Mouse (Mus musculus) kidney, embryonic 16.5 days (tissue): Measurements from ENCODE around the gene Zscan21. TPM values are rescaled to one million over a fixed set of nuclear protein-coding genes. Genes with fewer than 3 reads are reported as not detected.
"Not testable (repeated sequence)": the region's sequence is repeated elsewhere in the genome, so short reads cannot be mapped to it uniquely, and the experiment has no call there.

Experiments
- ATAC-seq: fragments of 200-750 bp; cut with Nextera tagmentation; 2 replicates; pipeline ENCODE4 v1.8.0; 2017; ENCODE audit warnings: moderate TSS enrichment; ENCODE audit not compliant: low FRiP score, low TSS enrichment
- H3K27ac ChIP-seq: fragments of 300-500 bp; sonication (generic); 2 replicates; pipeline ENCODE4 v1.5.1; 2014; ENCODE audit warnings: low read length
- H3K27me3 ChIP-seq: fragments of 300-500 bp; sonication (generic); 2 replicates; pipeline ENCODE4 v1.6.1; 2014; ENCODE audit warnings: low read length, control low read depth, mixed read lengths; ENCODE audit not compliant: insufficient read depth
- H3K36me3 ChIP-seq: fragments of 300-500 bp; sonication (generic); 2 replicates; pipeline ENCODE4 v1.6.1; 2014; ENCODE audit warnings: low read length, control low read depth, mixed read lengths; ENCODE audit not compliant: insufficient read depth
- H3K4me1 ChIP-seq: fragments of 300-500 bp; sonication (generic); 2 replicates; pipeline ENCODE4 v1.6.1; 2014; ENCODE audit warnings: low read length, control low read depth, mixed read lengths; ENCODE audit not compliant: insufficient read depth
- H3K4me2 ChIP-seq: fragments of 300-500 bp; sonication (generic); replicated peaks from 2 replicates; pipeline ENCODE4 v1.6.1; 2014; ENCODE audit warnings: low read depth, low read length
- H3K4me3 ChIP-seq: fragments of 300-500 bp; sonication (generic); 2 replicates; pipeline ENCODE4 v1.5.1; 2014; ENCODE audit warnings: mild to moderate bottlenecking, low read length
- H3K9ac ChIP-seq: fragments of 300-500 bp; sonication (generic); replicated peaks from 2 replicates; pipeline ENCODE4 v1.6.1; 2014; ENCODE audit warnings: low read length
- H3K9me3 ChIP-seq: fragments of 300-500 bp; sonication (generic); 2 replicates; pipeline ENCODE4 v1.6.1; 2016; ENCODE audit warnings: low read length, control low read depth
- WGBS: fragments of 180-500 bp; shearing (Covaris S2); extraction: QIAGEN DNeasy Blood & Tissue Kit; methylation state at CpG from one replicate; pipeline ENCODE4 v1.1.7; 2014; 5-methylcytosine and 5-hydroxymethylcytosine counted together
- polyA plus RNA-seq: library from polyadenylated mRNA; unstranded; fragments of >200 nt; fragmentation: Nextera tagmentation; extraction: Ambion mirVana; gene quantifications from 2 replicates; pipeline ENCODE4 v1.2.1, GENCODE M21; 2015

The Zscan21 gene
- polyA plus RNA-seq, 1 experiment from 2014 or later = 76.4 TPM

DNA sequence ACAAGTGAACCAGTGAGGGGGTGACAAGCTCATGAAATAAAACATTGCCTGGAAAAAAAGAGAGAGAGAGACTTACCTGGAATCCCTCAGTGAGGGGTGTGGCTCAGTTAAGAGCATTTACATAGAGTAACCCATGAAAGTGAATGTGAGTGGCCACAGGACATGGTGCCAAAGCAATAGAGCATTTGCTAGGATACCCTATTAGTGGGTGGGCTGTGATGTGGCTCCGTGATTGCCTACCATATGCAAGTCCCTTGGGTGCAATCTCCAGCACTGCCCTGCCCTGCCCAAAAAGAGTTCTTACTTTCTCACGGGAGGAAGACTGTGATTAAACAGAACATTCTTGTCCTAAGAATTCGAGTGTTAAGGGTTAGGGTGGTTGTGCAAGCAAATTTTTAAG is 9.6 kb upstream of the Zscan21 start:
- H3K27ac ChIP-seq = no peak overlapping the region

GRCm38 (mm10) chr5:138109847-138110396 is 6.8 kb upstream of the Zscan21 start:
- WGBS = 66% methylated on average over 4 of the region's 4 CpGs
- H3K36me3 ChIP-seq, H3K9me3 ChIP-seq, ATAC-seq, H3K27ac ChIP-seq, H3K4me1 ChIP-seq, H3K9ac ChIP-seq, H3K27me3 ChIP-seq, H3K4me2 ChIP-seq, H3K4me3 ChIP-seq: not testable (repeated sequence)

More for the DNA sequence above, 9.6 kb upstream of the Zscan21 start:
- ATAC-seq = no peak
- Histone ChIP-seq H3K27me3 (no peaks in the 10 kb centered on the region), H3K9me3 (no peaks in the 10 kb centered on the region), H3K4me2 (no peak overlapping the region), H3K4me3 (no peak overlapping the region), H3K36me3 (peaks cover 21% of the 10 kb centered on the region), H3K4me1 (no peaks in the 10 kb centered on the region), H3K9ac (no peak overlapping the region)
- WGBS = 76% methylated on average over 3 of the region's 3 CpGs

DNA sequence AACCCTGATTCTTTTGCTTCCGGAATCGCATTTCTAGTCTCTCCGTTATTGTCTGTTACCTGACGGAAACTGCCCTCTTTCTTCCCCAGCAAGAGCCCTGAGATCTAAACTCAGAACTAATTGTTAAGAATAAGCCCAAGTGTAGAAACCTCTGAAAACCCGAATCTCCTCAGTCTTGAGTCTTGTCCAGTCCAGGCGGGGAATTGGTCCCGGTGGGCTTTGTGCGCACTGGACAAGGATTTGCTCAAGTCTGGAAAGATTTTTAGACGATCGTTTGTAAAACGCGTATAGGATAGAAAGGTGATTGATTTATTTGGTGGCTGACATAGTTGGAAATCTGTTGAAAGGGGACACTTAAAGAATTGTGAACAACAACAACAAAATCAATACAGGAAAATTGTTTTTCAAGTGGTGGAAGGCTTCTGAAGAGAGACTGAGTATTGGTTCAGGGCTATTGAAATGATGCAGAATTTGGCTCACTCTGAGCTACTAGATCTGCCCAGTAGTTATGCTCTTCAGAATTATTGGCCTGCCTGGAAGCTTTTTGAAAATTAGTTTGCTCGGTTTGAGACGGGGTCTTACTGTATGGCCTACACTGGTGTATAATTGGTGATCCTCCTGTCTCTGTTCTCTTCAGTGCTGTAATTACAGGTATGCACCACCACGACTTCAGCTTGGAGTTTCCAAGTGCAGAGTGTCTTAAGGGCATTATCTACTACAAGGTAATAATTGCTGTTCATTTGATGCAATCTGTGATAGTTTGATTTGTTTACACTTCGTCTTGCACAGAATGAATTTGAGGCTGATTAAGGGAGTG is 704 bp downstream of the Zscan21 start:
- WGBS = 3% methylated on average over 16 of the region's 16 CpGs
- Histone ChIP-seq H3K27me3 (no peaks in the 10 kb centered on the region), H3K4me2 (peak overlapping the region; percentile 79), H3K27ac (peak overlapping the region; percentile 97), H3K36me3 (peaks cover 6% of the 10 kb centered on the region; the same call in 1 of the 2 replicates), H3K4me1 (peaks cover 12% of the 10 kb centered on the region; the same call in 1 of the 2 replicates), H3K9ac (peak overlapping the region; percentile 83), H3K4me3 (peak overlapping the region; percentile 64), H3K9me3 (no peaks in the 10 kb centered on the region)
- ATAC-seq = peak; percentile 68

- H3K9me3 ChIP-seq = no peaks in the 10 kb centered on the region
- H3K27ac ChIP-seq = peak overlapping the region; percentile 97; the same call in 1 of the 2 replicates
- peak overlapping the region; percentile 64 for H3K4me3 ChIP-seq
- peaks cover 9% of the 10 kb centered on the region for H3K36me3 ChIP-seq
- H3K9ac ChIP-seq = peak overlapping the region; percentile 83
- H3K4me1 ChIP-seq = peaks cover 12% of the 10 kb centered on the region; the same call in 1 of the 2 replicates
- no peaks in the 10 kb centered on the region for H3K27me3 ChIP-seq
- WGBS = 58% methylated on average over 3 of the region's 3 CpGs
- no peak for ATAC-seq
- H3K4me2 ChIP-seq = peak overlapping the region; percentile 79
These were observed 1.3 kb downstream of the Zscan21 start for GRCm38 (mm10) chr5:138118041-138118440.

DNA sequence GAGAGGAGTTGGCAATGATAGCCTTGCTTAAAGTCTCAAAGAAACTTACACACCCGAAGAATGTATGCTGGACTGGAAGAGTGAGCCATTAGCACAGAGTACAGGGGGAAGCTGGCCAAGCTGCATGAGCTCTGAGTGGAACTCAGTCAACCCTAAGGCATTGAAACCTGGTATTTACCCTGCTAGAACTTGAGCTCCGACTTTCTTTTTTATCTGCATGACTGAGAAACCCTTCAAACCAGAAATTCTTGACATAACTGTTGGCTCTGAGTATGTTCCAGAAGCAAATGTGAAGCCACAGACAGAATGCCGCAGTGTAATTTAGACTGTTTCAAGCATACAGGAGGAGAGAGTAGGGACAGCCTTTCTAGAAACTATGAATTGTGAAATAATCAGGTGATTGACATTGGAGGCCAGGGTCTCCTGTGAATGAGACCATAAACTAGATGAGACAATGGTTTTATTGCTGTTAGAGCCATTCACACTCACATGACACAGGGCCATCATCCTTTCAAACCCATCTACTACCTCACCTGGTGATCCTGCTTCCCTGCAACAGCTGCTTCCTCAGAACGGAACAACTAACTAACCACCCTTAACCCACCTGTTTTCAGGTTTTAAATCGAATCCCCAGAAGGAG is 15.8 kb downstream of the Zscan21 start:
- Histone ChIP-seq H3K4me3 (no peak overlapping the region), H3K27me3 (no peaks in the 10 kb centered on the region), H3K9ac (no peak overlapping the region), H3K9me3 (no peaks in the 10 kb centered on the region), H3K27ac (no peak overlapping the region), H3K4me2 (no peak overlapping the region), H3K36me3 (peaks cover 61% of the 10 kb centered on the region), H3K4me1 (no peaks in the 10 kb centered on the region)
- WGBS = 56% methylated on average over 5 of the region's 5 CpGs
- ATAC-seq = no peak

GRCm38 (mm10) chr5:138137257-138137656 is 20.6 kb downstream of the Zscan21 start:
- H3K9ac ChIP-seq = no peak overlapping the region
- H3K36me3 ChIP-seq = peaks cover 34% of the 10 kb centered on the region
- no peak overlapping the region for H3K4me3 ChIP-seq
- no peak overlapping the region for H3K4me2 ChIP-seq
- 63% methylated on average over 4 of the region's 4 CpGs for WGBS
- no peaks in the 10 kb centered on the region for H3K4me1 ChIP-seq
- no peaks in the 10 kb centered on the region for H3K9me3 ChIP-seq
- H3K27ac ChIP-seq = no peak overlapping the region
- peak; percentile 27; the same call in 1 of the 2 replicates for ATAC-seq
- no peaks in the 10 kb centered on the region for H3K27me3 ChIP-seq

GRCm38 (mm10) chr5:138137935-138138549 is 21.3 kb downstream of the Zscan21 start:
- no peaks in the 10 kb centered on the region for H3K4me1 ChIP-seq
- ATAC-seq = peak; percentile 71; the same call in 1 of the 2 replicates
- WGBS = 58% methylated on average over 8 of the region's 8 CpGs
- no peak overlapping the region for H3K4me2 ChIP-seq
- H3K27ac ChIP-seq = no peak overlapping the region
- H3K4me3 ChIP-seq = no peak overlapping the region
- no peaks in the 10 kb centered on the region for H3K27me3 ChIP-seq
- H3K9me3 ChIP-seq = no peaks in the 10 kb centered on the region
- no peak overlapping the region for H3K9ac ChIP-seq
- peaks cover 27% of the 10 kb centered on the region for H3K36me3 ChIP-seq

DNA sequence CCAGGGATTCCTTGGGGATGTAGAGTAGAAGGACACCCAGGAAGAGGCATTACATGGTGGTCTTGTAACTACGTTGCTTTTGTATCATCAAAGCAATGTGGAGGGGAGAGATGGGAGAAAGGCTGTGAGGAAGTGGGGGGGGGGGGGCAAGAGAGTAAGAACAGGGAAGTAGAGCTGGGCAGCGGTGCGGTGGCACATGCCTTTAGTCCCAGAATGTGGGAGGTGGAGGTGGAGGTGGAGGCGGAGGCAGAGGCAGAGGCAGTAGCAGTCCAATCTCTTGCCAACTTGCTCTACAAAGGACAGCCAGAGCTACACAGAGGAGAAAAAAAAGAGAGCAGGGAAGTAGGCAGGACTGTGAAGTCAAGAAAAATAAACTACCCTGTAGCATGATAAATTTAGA is 21.9 kb downstream of the Zscan21 start:
- 0 out of 2 replicates have a peak, but pooled peaks have one; percentile 9 for ATAC-seq
- H3K4me1 ChIP-seq = no peaks in the 10 kb centered on the region
- peaks cover 27% of the 10 kb centered on the region for H3K36me3 ChIP-seq
- no peak overlapping the region for H3K4me3 ChIP-seq
- no peak overlapping the region for H3K4me2 ChIP-seq
- H3K27ac ChIP-seq = no peak overlapping the region
- no peak overlapping the region for H3K9ac ChIP-seq
- WGBS = 74% methylated on average over 4 of the region's 4 CpGs
- no peaks in the 10 kb centered on the region for H3K9me3 ChIP-seq
- no peaks in the 10 kb centered on the region for H3K27me3 ChIP-seq

- Histone ChIP-seq H3K4me1 (peaks cover 9% of the 10 kb centered on the region; the same call in 1 of the 2 replicates), H3K9ac (0 out of 2 replicates have a peak overlapping the region, but pooled peaks have one; percentile 97), H3K36me3 (peaks cover 24% of the 10 kb centered on the region), H3K27me3 (no peaks in the 10 kb centered on the region), H3K4me3 (peak overlapping the region; percentile 83), H3K27ac (no peak overlapping the region), H3K4me2 (peak overlapping the region; percentile 80), H3K9me3 (no peaks in the 10 kb centered on the region)
- no peak for ATAC-seq
- 84% methylated on average over 3 of the region's 3 CpGs for WGBS
These were observed 37.7 kb downstream of the Zscan21 start for GRCm38 (mm10) chr5:138154390-138154789.
